Mouse (Mus musculus): ENCODE measurements at regions not wholly inside any gene's neighbourhood (a gene's known extent, or its start where the extent isn't known, plus 50 kb on each side); places are given as distances from the start of the nearest gene placed in this dataset.

DNA sequence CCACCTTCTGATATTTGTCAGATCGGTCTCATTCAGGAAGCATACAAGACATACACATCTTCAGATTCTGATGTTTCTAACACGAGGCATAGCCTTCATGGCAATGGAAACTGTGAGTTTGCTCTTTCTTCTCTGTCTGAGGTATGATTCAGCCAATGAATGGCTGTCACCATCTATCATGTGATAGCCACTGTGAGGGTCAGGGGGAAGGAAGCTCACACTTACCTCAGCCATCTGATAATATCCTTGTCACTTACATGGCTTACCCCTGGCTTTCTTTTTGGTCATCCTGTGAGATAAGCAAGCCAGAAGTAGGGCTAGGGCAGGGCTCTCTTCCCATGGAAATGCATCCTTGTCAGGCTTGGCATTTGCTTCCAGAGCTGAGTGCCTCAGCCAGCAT is 131.8 kb upstream of the Id2 start:
- TF ChIP-seq POLR2A (IDR thresholded peaks at IDR 0.05; ENCODE audit: insufficient read depth, low read depth, low read length): no peak
- no peak for TF ChIP-seq CTCF (IDR thresholded peaks at IDR 0.05; ENCODE audit: insufficient read depth, low read depth, low read length)
